Mouse (Mus musculus) adipocyte (in vitro differentiated cells): ENCODE data around the gene Ankrd13b.

Experiments used
- DNase-seq: peaks from one replicate; pipeline ENCODE4 v3.0.0-alpha.2; 2016; ENCODE audit warnings: low spot score

Gene Ankrd13b

DNA sequence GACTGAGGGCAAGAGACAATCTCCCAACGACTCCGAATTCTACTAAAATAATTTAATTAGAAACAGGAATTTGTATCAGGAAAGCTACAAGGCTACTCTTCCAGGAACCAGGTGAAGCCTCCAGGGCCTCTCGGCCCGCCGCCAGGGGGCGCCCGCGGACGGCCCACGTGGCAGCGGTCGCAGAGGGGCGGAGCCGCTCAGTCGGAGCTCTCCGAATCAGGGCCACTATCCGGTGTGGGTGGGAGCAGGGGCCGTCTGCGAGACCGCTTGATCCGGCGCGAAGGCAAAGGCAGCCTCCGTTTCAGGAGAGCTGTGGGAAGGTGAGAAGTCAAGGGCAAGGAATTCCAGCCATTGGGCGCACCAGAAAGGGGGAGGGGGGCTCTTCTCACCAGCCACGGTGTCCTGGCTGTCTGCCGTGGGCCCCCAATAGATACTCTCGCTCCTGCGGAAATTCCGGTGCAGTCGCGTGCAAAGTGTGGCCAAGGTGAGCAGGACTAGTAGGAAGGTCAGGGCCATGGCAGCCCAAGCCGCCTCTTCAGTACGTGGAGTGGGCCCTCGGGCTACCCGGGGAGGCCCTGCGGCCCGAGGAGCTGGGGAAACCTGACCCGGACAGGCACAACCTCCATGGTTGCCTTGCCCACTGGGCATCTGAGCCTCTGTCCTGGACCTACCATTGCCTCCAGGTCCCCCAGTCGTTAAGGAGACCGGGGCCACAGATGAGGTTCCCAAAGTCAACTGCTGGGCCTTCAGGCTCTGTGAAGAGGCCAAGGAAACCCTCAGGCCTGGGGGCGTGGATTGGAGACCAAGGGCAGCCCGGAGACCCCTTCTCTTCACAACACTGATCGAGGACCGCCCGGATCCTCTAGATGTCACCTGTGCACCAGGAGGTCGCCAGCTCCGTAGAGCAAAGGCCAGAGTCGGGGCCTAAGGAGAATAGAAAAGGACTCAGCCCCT lies 18.9 kb upstream of the Ankrd13b start:
- DNase-seq = no peak

DNA sequence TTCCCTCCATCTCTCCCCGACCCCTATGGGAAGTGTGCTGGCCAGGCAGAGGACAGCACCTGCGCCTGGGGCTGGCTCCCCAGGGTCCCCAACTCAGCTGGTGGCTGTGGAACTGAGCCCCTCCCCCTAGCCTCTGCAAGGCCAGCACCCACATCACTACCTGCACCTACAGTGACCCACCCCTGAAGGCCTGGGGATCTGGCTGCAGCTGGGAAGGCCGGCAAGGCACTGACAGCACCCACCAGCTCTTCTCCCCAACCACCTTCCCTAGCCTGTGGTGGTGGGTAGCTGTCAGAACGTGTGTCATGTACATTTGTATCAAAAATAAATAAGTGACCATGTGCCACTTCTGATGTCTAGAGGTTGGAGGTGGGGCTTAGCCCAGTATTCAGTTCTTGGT lies 17.9 kb upstream of the Ankrd13b start:
- no peak for DNase-seq

- DNase-seq = no peak
Measured at GRCm38 (mm10) chr11:77506941-77507340, 17.5 kb upstream of the Ankrd13b start.

GRCm38 (mm10) chr11:77506273-77506672 lies 16.8 kb upstream of the Ankrd13b start:
- DNase-seq = no peak

GRCm38 (mm10) chr11:77505291-77505980 lies 16.0 kb upstream of the Ankrd13b start:
- no peak for DNase-seq

DNA sequence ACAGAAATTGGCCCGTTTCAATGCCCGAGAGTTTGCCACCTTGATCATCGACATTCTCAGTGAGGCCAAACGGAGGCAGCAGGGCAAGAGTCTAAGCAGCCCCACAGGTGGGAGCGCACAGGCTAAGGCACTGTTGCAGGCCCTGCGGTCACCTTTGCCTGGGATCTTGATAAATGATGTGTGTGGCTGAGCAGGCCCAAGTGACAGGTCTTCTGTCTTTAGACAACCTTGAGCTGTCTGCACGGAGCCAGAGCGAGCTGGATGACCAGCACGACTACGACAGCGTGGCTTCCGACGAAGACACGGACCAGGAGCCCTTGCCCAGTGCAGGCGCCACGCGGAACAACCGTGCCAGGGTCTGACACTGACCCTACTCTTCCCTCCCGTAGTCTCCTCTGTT lies 14.9 kb upstream of the Ankrd13b start:
- no peak for DNase-seq

- peak; percentile 65 for DNase-seq
Measured at GRCm38 (mm10) chr11:77503511-77503910, 14.0 kb upstream of the Ankrd13b start.

DNA sequence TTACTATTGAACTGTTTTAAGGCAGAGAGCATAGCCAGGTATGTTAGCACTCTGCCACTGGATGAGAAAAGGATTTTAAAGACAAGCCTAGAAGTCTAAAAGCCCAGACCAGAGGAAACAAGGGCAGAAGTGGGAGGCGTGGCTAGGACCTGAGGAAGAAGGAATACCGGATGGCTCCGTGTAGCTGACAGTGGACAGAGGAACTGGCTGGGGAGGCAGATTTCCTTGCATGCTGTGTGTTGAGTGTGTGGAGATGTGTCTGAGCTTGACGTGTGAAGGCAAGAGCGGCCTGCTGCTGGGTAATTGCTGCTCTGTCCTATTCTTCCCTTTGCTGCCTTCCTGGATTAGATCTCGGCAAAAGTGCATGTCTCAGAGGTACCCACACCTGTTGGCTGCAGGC lies 13.0 kb upstream of the Ankrd13b start:
- DNase-seq = no peak

GRCm38 (mm10) chr11:77501971-77502370 lies 12.5 kb upstream of the Ankrd13b start:
- DNase-seq = no peak

- peak; percentile 83 for DNase-seq
Measured at GRCm38 (mm10) chr11:77501392-77501791, 11.9 kb upstream of the Ankrd13b start.

- no peak for DNase-seq
Measured at GRCm38 (mm10) chr11:77500361-77501325, 11.2 kb upstream of the Ankrd13b start.

DNA sequence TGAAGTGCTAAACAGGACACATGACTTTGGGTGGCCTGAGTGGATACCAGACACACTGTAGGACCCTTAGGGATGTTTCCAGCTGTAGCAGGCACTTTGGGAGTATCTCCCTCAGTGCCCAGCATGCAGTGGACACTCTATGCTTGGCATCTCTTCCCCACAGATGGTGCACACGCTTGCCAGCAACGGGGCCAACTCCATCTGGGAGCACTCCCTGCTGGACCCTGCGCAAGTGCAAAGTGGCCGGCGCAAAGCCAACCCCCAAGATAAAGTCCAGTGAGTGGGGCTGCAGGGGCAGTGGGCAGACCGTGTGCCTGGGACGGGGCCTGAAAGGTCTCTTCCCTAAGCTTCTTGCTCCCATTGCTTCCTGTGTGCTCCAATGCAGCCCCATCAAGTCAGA lies 9.9 kb upstream of the Ankrd13b start:
- no peak for DNase-seq

DNA sequence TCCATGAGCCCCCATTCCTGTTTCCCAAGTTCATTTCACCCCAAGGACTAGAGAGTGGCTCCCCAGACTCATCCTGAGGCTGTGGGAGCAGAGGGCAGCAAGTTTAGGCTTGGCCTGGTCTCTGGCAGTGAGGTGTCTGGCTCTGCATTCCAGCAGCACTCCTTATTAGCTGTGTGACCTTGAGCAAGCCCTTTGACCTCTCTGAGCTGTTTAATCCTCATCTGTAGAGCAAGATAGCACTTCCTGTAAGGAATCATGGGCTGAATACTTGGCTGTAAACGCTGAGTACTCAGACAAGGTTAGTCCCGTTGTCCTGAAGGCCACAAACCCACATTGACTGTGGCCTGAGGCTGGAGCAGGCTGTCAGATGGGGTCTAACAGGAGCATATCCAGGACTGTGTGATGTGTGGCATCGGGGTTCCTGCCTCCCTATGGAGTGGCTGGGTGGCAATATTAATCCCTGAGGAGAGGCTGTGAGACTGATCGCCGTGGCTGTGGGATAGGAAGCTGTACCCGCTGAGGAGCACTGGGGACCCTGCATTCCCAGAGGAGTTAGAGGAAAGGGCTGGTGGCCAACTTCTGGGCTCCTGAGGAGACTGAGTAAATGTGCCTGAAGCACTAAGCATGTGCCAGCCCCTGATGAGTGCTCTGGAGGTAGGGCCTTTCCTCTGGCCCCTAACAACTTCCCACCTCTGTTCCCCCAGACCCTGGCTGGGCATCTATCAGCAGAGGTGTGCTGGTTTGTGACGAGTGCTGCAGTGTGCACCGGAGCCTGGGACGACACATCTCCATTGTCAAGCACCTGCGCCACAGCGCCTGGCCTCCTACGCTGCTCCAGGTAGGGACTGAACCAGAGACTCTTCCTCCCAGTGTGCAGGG lies 9.0 kb upstream of the Ankrd13b start:
- DNase-seq = no peak

DNA sequence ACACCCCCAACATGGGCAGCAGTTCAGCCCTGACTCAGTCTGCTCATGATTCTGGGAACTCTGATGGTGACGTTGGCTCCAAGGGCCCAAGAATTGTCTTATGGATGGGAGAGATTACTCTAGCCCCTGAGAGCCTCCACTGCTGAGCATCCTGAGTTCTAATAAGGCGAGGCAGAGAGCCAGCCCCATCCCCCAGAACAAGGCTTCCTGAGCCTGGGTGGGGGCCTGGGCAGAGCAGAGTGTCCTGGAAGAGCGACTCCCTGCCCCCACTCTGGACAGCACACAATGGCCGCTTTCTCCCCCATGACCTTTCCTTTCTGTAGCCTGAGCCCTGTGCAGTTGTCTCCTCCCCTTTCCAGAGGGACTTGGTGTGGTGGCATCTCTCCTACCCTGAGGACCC lies 8.4 kb upstream of the Ankrd13b start:
- DNase-seq = no peak

DNA sequence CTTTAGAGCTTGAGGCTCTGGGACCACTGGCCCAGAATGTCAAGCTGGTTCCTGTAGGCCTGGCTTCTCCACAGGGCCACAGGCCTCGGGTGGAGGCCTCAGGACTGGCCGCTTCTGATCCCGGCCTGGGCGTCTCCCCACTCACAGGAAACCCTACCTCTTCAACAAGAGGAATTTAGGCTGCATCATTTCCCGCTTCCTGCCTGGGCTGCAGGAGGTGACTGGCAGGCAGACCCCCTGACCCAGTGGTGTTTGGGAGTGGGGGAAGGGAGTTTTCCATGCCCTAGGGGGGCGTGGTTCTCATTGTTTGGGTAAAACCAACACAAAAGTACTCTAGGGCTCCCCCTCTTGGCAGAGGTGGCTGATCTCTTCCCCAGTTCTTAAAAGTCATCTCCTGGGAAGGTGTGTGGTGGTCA lies 7.9 kb upstream of the Ankrd13b start:
- peak; percentile 72 for DNase-seq

DNA sequence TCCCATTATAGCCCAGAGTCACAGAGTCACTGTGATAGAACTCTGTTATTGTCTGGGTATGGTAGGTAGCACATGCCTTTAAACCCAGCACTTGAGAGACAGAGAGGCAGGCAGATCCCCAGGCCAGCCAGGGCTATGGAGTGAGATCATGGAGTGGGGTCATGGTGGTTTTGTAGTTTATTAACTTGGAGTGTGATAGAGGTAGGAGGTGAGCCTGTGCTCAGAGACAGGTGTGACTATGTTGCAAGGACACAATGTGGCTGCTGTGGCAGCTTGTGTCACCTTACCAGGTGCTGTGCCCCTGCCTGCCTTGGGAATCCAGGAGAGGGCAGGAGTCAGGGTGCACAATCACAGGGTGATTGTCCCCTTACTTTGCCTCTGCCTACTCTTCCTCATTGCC lies 6.0 kb upstream of the Ankrd13b start:
- DNase-seq = no peak

DNA sequence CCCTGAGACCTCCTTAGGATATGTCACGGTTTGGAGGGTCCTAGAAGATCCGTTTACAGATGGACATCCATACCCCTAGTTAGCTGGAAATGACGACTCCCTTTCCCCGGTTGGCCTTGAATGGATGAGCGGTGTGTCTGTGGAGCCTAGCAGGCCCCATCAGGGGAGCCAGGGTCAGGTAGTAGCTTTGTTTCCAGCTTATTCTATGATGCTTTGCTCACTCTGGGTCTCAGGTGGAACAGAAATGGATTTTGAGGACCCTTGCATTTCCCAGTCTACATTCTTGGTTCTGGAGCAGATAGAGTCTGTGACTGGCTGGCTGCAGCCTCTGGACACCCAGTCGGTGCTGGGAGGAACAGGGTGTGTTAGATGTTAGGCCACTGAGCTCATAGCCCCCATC lies 5.3 kb upstream of the Ankrd13b start:
- DNase-seq = no peak

DNA sequence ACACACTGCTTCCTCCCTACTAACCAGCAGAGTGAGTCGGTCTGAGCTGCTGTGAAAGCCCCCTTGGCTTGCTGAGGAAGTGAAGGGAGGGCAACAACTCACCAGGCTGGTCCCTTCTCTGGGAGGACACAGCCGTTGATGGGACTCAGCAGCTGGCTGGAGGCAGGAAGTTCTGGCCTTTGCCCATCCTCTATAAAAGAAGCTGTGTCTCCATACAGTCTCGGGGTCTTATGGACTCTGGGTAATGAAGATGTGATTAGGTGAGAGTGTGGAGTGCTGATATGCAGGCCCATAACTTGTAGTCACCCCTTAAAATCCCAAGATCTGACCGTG lies 4.8 kb upstream of the Ankrd13b start:
- no peak for DNase-seq

GRCm38 (mm10) chr11:77493512-77494343 lies 4.2 kb upstream of the Ankrd13b start, which contains the start of gene Git1:
Git1 (plus strand) TSS chr11:77493562.
- peak; percentile 49 for DNase-seq

GRCm38 (mm10) chr11:77492911-77493332 lies 3.4 kb upstream of the Ankrd13b start:
- DNase-seq = peak; percentile 87
